Mouse (Mus musculus) lung, embryonic 15.5 days (tissue): ENCODE data around the gene Gprin1. TPM values are rescaled to one million over a fixed set of nuclear protein-coding genes. Genes with fewer than 3 reads are reported as not detected.

Experiments used
- ATAC-seq: fragments of 200-750 bp; cut with Nextera tagmentation; 2 replicates; pipeline ENCODE4 v1.8.0; 2017; ENCODE audit warnings: moderate number of reproducible peaks, borderline replicate concordance; ENCODE audit not compliant: low FRiP score, low TSS enrichment; ENCODE audit errors: extremely low read depth
- H3K27ac ChIP-seq: fragments of 300-500 bp; sonication (generic); 2 replicates; pipeline ENCODE4 v1.5.1; 2015; ENCODE audit warnings: moderate library complexity, mild to moderate bottlenecking, inconsistent platforms
- H3K27me3 ChIP-seq: fragments of 300-500 bp; sonication (generic); 2 replicates; pipeline ENCODE4 v1.6.1; 2015; ENCODE audit warnings: inconsistent platforms
- H3K36me3 ChIP-seq: fragments of 300-500 bp; sonication (generic); 2 replicates; pipeline ENCODE4 v1.6.1; 2015; ENCODE audit warnings: inconsistent platforms
- H3K4me1 ChIP-seq: fragments of 300-500 bp; sonication (generic); 2 replicates; pipeline ENCODE4 v1.6.1; 2015; ENCODE audit warnings: inconsistent platforms
- H3K4me2 ChIP-seq: fragments of 300-500 bp; sonication (generic); 2 replicates; pipeline ENCODE4 v1.6.1; 2015; ENCODE audit warnings: inconsistent platforms, mild to moderate bottlenecking, moderate library complexity
- H3K4me3 ChIP-seq: fragments of 300-500 bp; sonication (generic); 2 replicates; pipeline ENCODE4 v1.5.1; 2015; ENCODE audit warnings: mild to moderate bottlenecking, inconsistent platforms
- H3K9ac ChIP-seq: fragments of 300-500 bp; sonication (generic); 2 replicates; pipeline ENCODE4 v1.6.1; 2015; ENCODE audit warnings: inconsistent platforms
- H3K9me3 ChIP-seq: fragments of 300-500 bp; sonication (generic); 2 replicates; pipeline ENCODE4 v1.6.1; 2016; ENCODE audit warnings: inconsistent platforms
- WGBS: fragments of 180-500 bp; shearing (Covaris S2); methylation state at CpG from one replicate; pipeline ENCODE4 v1.1.7; 2015; 5-methylcytosine and 5-hydroxymethylcytosine counted together
- polyA plus RNA-seq: library from polyadenylated mRNA; unstranded; fragments of >200 nt; fragmentation: Nextera tagmentation; extraction: Ambion mirVana; gene quantifications from 2 replicates; pipeline ENCODE4 v1.2.1, GENCODE M21; 2015

The Gprin1 gene
- polyA plus RNA-seq, 1 experiment from 2014 or later, result 0.24 TPM

GRCm38 (mm10) chr13:54702507-54702906, 47.2 kb downstream of the Gprin1 start:
- Histone ChIP-seq H3K4me1 (no peaks in the 10 kb centered on the region), H3K27ac (no peak overlapping the region), H3K4me3 (no peak overlapping the region), H3K9ac (no peak overlapping the region), H3K4me2 (no peak overlapping the region), H3K27me3 (no peaks in the 10 kb centered on the region), H3K36me3 (no peaks in the 10 kb centered on the region), H3K9me3 (no peaks in the 10 kb centered on the region)
- ATAC-seq, result no peak
- WGBS, result 67% methylated on average over 7 of the region's 7 CpGs

- H3K9me3 ChIP-seq, result no peaks in the 10 kb centered on the region
- WGBS, result 37% methylated on average over 5 of the region's 5 CpGs
- no peaks in the 10 kb centered on the region for H3K36me3 ChIP-seq
- no peaks in the 10 kb centered on the region for H3K4me1 ChIP-seq
- no peak within 1 kb of the TSS for H3K27ac ChIP-seq
- no peak within 1 kb of the TSS for H3K4me3 ChIP-seq
- no peak within 1 kb of the TSS for H3K4me2 ChIP-seq
- no peaks in the 10 kb centered on the region for H3K27me3 ChIP-seq
- no peak for ATAC-seq
- no peak within 1 kb of the TSS for H3K9ac ChIP-seq
Measured at GRCm38 (mm10) chr13:54701243-54701642, 48.4 kb downstream of the Gprin1 start, which contains the start of gene Cdhr2. Gene Cdhr2, plus strand, starts transcription at chr13:54701461.

DNA sequence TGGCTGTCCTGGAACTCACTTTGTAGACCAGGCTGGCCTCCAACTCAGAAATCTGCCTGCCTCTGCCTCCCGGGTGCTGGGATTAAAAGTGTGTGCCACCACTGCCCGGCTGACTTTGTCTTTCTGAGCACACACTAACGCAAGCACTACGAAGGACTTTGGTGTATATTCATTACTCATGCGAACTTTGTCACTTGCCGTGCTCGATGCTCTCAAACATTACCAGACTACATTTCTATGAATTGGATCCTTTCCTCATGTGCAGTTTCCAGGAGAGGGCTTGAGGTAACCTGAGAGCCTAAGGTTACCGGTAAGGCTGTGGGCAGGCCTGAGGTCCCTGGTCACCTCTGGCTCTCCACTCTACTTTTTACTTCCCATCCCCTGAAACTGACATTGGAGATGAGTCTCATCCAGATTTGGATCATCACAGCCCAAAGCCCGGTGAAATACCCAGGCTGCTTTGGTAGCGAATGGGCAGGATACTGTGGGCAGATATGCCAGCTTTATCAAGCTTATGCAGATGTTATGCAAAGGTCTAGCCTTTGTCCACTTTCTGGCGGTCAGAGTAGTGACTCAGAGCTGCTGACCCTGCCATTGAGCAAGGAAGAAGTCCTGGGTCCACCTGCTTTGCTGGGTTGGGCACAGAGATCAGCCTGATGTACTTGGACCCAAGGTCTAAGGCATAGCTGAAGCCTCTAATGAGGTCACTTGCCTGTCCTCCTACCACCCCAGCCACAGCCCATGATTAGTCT, 54.0 kb downstream of the Gprin1 start:
- no peak overlapping the region for H3K9ac ChIP-seq
- no peaks in the 10 kb centered on the region for H3K36me3 ChIP-seq
- no peaks in the 10 kb centered on the region for H3K27me3 ChIP-seq
- H3K4me3 ChIP-seq, result no peak overlapping the region
- WGBS, result 88% methylated on average over 11 of the region's 11 CpGs
- H3K9me3 ChIP-seq, result no peaks in the 10 kb centered on the region
- no peak for ATAC-seq
- peaks cover 27% of the 10 kb centered on the region for H3K4me1 ChIP-seq
- no peak overlapping the region for H3K4me2 ChIP-seq
- no peak overlapping the region for H3K27ac ChIP-seq

- Histone ChIP-seq H3K4me1 (peaks cover 31% of the 10 kb centered on the region), H3K9me3 (no peaks in the 10 kb centered on the region), H3K27me3 (no peaks in the 10 kb centered on the region), H3K4me2 (peak overlapping the region; percentile 63), H3K9ac (peak overlapping the region; percentile 50), H3K4me3 (peak overlapping the region; percentile 96), H3K36me3 (no peaks in the 10 kb centered on the region), H3K27ac (peak overlapping the region; percentile 93)
- WGBS, result 11% methylated on average over 26 of the region's 26 CpGs
- peak; percentile 78 for ATAC-seq
Measured at GRCm38 (mm10) chr13:54694348-54695060, 55.2 kb downstream of the Gprin1 start.

DNA sequence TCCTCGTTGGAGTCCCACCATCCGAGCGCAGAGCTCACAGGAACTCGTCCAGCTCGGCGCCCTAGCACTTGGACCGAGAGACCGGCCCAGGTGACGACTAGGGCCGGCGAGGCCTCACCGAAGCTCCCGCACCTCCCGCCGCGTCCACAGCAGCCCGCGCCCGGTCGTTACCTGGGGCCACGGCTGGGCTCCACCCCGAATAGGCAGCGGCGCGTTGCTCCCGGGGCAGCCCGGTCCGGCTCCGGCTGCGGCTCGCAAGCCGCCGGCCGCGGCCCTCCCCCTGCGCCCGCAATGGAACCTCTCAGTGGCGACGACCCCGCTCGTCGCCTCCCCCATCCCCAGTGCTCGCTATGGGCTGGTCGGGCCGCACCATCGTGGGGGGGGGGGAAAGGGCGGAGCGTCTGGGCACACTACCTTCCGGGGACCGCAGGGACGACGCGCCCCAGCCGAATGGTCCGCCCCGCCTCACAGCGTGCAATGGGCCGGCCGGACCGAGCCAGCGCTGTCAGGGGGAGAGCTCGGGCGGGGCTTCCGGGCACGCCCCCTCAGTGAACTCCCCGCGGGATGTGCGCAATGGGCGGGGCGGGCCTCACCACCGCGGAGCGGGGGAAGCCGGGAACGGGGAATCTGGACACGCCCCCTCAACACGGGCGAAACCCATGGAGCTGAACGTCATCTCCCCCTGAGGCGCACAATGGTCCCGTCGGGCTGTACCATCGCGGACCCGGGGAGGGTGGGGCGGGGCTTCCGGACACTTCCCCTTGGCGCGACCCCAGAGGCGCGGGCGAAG, 55.9 kb downstream of the Gprin1 start, which contains the start of gene Rnf44:
Rnf44 (minus strand) TSS at position 350 of the 790 bp plus-strand sequence.
- H3K4me1 ChIP-seq, result peaks cover 35% of the 10 kb centered on the region
- H3K27me3 ChIP-seq, result no peaks in the 10 kb centered on the region
- ATAC-seq, result peak; percentile 99
- under 1% methylated on average over 70 of the region's 92 CpGs for WGBS
- H3K9me3 ChIP-seq, result no peaks in the 10 kb centered on the region
- peak within 1 kb of the TSS; percentile 93 for H3K27ac ChIP-seq
- peak within 1 kb of the TSS; percentile 96 for H3K9ac ChIP-seq
- H3K4me2 ChIP-seq, result peak within 1 kb of the TSS; percentile 89
- H3K4me3 ChIP-seq, result peak within 1 kb of the TSS; percentile 96
- no peaks in the 10 kb centered on the region for H3K36me3 ChIP-seq

DNA sequence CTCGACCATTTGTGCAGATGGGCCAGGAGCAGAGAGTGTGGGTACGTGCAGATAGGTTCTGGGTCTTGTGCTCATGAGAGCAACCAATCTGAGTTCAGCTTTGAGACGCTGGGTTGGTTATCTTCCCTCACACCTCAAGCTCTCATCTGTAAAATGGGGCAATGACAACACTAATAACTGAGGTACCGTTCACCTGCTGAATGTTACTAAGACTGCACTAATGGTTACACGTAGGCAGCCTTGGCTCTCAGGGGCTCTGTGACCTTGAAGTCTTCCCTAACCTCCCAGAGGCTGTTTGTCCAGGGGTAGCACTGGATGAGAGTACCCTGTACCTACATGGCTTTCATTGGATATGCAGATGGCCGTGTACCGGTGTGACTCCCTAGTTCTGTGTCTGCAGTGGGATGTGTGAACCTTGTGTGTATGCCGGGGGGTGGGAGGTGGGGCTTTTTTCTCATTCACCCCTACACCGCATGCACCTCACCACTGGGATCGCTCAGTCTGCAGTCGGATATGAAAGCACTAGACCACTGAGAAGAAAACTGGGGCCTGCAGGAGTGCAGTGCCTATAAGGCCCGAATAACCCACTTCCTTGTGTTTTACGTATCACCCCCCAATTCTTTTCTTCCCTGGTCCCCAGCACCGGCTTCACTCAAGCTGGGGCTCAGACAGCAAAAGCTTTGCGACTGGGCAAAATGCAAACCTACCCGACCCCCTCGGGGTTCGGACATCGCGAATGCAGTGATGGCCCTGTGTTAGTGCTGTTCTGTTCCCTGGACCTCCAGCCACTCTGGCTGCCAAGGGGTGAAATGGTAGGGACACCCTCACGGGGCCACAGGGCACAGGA, 56.7 kb downstream of the Gprin1 start:
- H3K36me3 ChIP-seq, result no peaks in the 10 kb centered on the region
- peak overlapping the region; percentile 93 for H3K27ac ChIP-seq
- H3K27me3 ChIP-seq, result no peaks in the 10 kb centered on the region
- 8% methylated on average over 21 of the region's 21 CpGs for WGBS
- peak overlapping the region; percentile 96 for H3K4me3 ChIP-seq
- peak overlapping the region; percentile 89 for H3K4me2 ChIP-seq
- H3K9ac ChIP-seq, result peak overlapping the region; percentile 96
- peaks cover 40% of the 10 kb centered on the region for H3K4me1 ChIP-seq
- no peaks in the 10 kb centered on the region for H3K9me3 ChIP-seq
- no peak for ATAC-seq

- Histone ChIP-seq H3K9me3 (no peaks in the 10 kb centered on the region), H3K9ac (peak overlapping the region; percentile 96; the same call in 1 of the 2 replicates), H3K4me3 (peak overlapping the region; percentile 96), H3K36me3 (no peaks in the 10 kb centered on the region), H3K4me1 (peaks cover 40% of the 10 kb centered on the region), H3K27me3 (no peaks in the 10 kb centered on the region), H3K4me2 (peak overlapping the region; percentile 89; the same call in 1 of the 2 replicates), H3K27ac (no peak overlapping the region)
- ATAC-seq, result no peak
Measured at GRCm38 (mm10) chr13:54691737-54692136, 57.9 kb downstream of the Gprin1 start.

GRCm38 (mm10) chr13:54690151-54690740, 59.4 kb downstream of the Gprin1 start:
- H3K36me3 ChIP-seq, result no peaks in the 10 kb centered on the region
- 89% methylated on average over 8 of the region's 8 CpGs for WGBS
- H3K27me3 ChIP-seq, result no peaks in the 10 kb centered on the region
- H3K4me2 ChIP-seq, result no peak overlapping the region
- peaks cover 55% of the 10 kb centered on the region for H3K4me1 ChIP-seq
- H3K9me3 ChIP-seq, result no peaks in the 10 kb centered on the region
- H3K27ac ChIP-seq, result no peak overlapping the region
- no peak overlapping the region for H3K9ac ChIP-seq
- ATAC-seq, result no peak
- no peak overlapping the region for H3K4me3 ChIP-seq

GRCm38 (mm10) chr13:54687575-54688424, 61.9 kb downstream of the Gprin1 start:
- H3K4me2 ChIP-seq, result peak overlapping the region; percentile 84
- no peaks in the 10 kb centered on the region for H3K27me3 ChIP-seq
- ATAC-seq, result peak; percentile 90
- no peaks in the 10 kb centered on the region for H3K9me3 ChIP-seq
- H3K36me3 ChIP-seq, result peaks cover 17% of the 10 kb centered on the region
- peak overlapping the region; percentile 97 for H3K27ac ChIP-seq
- WGBS, result under 1% methylated on average over 66 of the region's 82 CpGs
- peak overlapping the region; percentile 92 for H3K4me3 ChIP-seq
- peak overlapping the region; percentile 97 for H3K9ac ChIP-seq
- H3K4me1 ChIP-seq, result peaks cover 51% of the 10 kb centered on the region

- Histone ChIP-seq H3K4me2 (peak overlapping the region; percentile 84), H3K27ac (peak overlapping the region; percentile 97), H3K27me3 (no peaks in the 10 kb centered on the region), H3K9me3 (no peaks in the 10 kb centered on the region), H3K9ac (peak overlapping the region; percentile 97), H3K4me1 (peaks cover 44% of the 10 kb centered on the region), H3K4me3 (peak overlapping the region; percentile 92), H3K36me3 (peaks cover 24% of the 10 kb centered on the region)
- WGBS, result under 1% methylated on average over 34 of the region's 35 CpGs
- ATAC-seq, result peak; percentile 56
Measured at GRCm38 (mm10) chr13:54687096-54687495, 62.6 kb downstream of the Gprin1 start.
